Mouse (Mus musculus) lung, adult 2 months (tissue): ENCODE measurements around the gene Rpap2.

Experiments
- CTCF ChIP-seq: fragments of 200-500 bp; IDR thresholded peaks from 2 replicates; pipeline ENCODE4 v1.5.1; 2011; ENCODE audit warnings: mild to moderate bottlenecking, low read length, control low read depth; ENCODE audit not compliant: insufficient read depth
- POLR2A ChIP-seq: fragments of 200-500 bp; IDR thresholded peaks from 2 replicates; pipeline ENCODE4 v1.6.1; 2011; ENCODE audit warnings: low read depth, mild to moderate bottlenecking, control low read depth, low read length, borderline replicate concordance; ENCODE audit errors: extremely low read depth

GRCm38 (mm10) chr5:107637106-107637505, 39.9 kb downstream of the Rpap2 start:
- TF ChIP-seq CTCF = no peak
- no peak for TF ChIP-seq POLR2A
